Mouse (Mus musculus) lung, postnatal 0 days (tissue): ENCODE measurements around the gene Scly.

Experiments
- CTCF ChIP-seq: IDR thresholded peaks from 2 replicates; pipeline ENCODE4 v1.5.1; 2016; ENCODE audit warnings: antibody characterized with exemption, mild to moderate bottlenecking
- EP300 ChIP-seq: IDR thresholded peaks from 2 replicates; pipeline ENCODE4 v1.6.1; 2016; ENCODE audit warnings: antibody characterized with exemption, mild to moderate bottlenecking, control low read depth

- TF ChIP-seq CTCF (peak; percentile 65), EP300 (peak; percentile 85)
These were observed 48.3 kb upstream of the Scly start, which contains the start of gene Ube2f for GRCm38 (mm10) chr1:91249564-91250414.
